Mouse (Mus musculus): ENCODE measurements around the gene Arid1b.

DNA sequence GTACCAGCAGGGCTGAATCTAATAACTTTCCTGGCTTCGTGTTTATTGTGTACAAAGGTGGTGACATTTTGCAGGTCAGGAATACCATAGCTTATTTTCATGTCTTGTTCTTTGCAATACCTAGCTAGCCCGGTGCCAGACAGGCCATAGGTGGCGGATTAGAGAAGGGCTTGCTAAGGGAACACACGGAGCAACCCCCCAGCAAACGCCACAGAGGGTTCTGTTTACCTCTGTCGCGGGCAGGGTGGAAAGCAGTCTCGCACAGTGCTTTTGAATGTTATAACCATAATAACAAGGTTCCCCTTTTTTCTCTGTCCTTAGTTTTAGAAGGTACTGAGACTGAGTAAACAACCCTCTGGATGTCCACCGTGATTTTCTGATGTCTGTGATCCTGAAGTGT lies 83.9 kb downstream of the Arid1b start:
- TF ChIP-seq CTCF (IDR thresholded peaks at IDR 0.05), result no peak
- no peak for TF ChIP-seq EP300 (IDR thresholded peaks at IDR 0.05)

All from lung, postnatal 0 days (tissue).